Mouse (Mus musculus) induced T-regulatory cell, adult 2 months (primary cell): ENCODE data around the gene Slc2a8.

ENCODE experiments used
- DNase-seq: peaks from one replicate; pipeline ENCODE4 v3.0.0-alpha.2; 2012; ENCODE audit warnings: low read depth

Slc2a8 gene

GRCm38 (mm10) chr2:32928947-32929829 lies 52.7 kb downstream of the Slc2a8 start:
- DNase-seq: no peak

- peak; percentile 78 for DNase-seq
Measured at GRCm38 (mm10) chr2:32928235-32928946, 53.5 kb downstream of the Slc2a8 start.

- no peak for DNase-seq
Measured at GRCm38 (mm10) chr2:32927624-32928234, 54.2 kb downstream of the Slc2a8 start.

GRCm38 (mm10) chr2:32926330-32927075 lies 55.4 kb downstream of the Slc2a8 start:
- DNase-seq: no peak

- no peak for DNase-seq
Measured at GRCm38 (mm10) chr2:32924306-32924844, 57.5 kb downstream of the Slc2a8 start.

GRCm38 (mm10) chr2:32923551-32924250 lies 58.2 kb downstream of the Slc2a8 start:
- no peak for DNase-seq
